Mouse (Mus musculus) forebrain, embryonic 12.5 days (tissue): ENCODE data around the gene Dot1l. TPM values are rescaled to one million over a fixed set of nuclear protein-coding genes. Genes with fewer than 3 reads are reported as not detected.
A peak's percentile ranks its signal among the peaks of the same experiment; 100 is the strongest.

ENCODE experiments used
- ATAC-seq: fragments of 200-750 bp; cut with Nextera tagmentation; 2 replicates; pipeline ENCODE4 v1.8.0; 2017; ENCODE audit warnings: moderate TSS enrichment; ENCODE audit not compliant: low FRiP score
- H3K27ac ChIP-seq: fragments of 300-500 bp; sonication (generic); 2 replicates; pipeline ENCODE4 v1.5.1; 2016; ENCODE audit warnings: mild to moderate bottlenecking
- H3K27me3 ChIP-seq: fragments of 300-500 bp; sonication (generic); 2 replicates; pipeline ENCODE4 v1.6.1; 2016; ENCODE audit warnings: mild to moderate bottlenecking
- H3K36me3 ChIP-seq: fragments of 300-500 bp; sonication (generic); replicated peaks from 2 replicates; pipeline ENCODE4 v1.6.1; 2016; ENCODE audit warnings: mild to moderate bottlenecking
- H3K4me1 ChIP-seq: fragments of 300-500 bp; sonication (generic); 2 replicates; pipeline ENCODE4 v1.6.1; 2016
- H3K4me2 ChIP-seq: fragments of 300-500 bp; sonication (generic); 2 replicates; pipeline ENCODE4 v1.6.1; 2016; ENCODE audit warnings: mild to moderate bottlenecking, moderate library complexity
- H3K4me3 ChIP-seq: fragments of 300-500 bp; sonication (generic); replicated peaks from 2 replicates; pipeline ENCODE4 v1.5.1; 2016; ENCODE audit warnings: mild to moderate bottlenecking
- H3K9ac ChIP-seq: fragments of 300-500 bp; sonication (generic); 2 replicates; pipeline ENCODE4 v1.6.1; 2016; ENCODE audit warnings: mild to moderate bottlenecking
- H3K9me3 ChIP-seq: fragments of 300-500 bp; sonication (generic); 2 replicates; pipeline ENCODE4 v1.6.1; 2016
- WGBS: fragments of 180-500 bp; shearing (Covaris S2); methylation state at CpG from one replicate; pipeline ENCODE4 v1.1.7; 2016; 5-methylcytosine and 5-hydroxymethylcytosine counted together
- polyA plus RNA-seq: library from polyadenylated mRNA; unstranded; fragments of >200 nt; fragmentation: Nextera tagmentation; extraction: Ambion mirVana; gene quantifications from 2 replicates; pipeline ENCODE4 v1.2.1, GENCODE M21; 2016

Dot1l gene
- polyA plus RNA-seq, 1 experiment from 2014 or later = 28.2 TPM

DNA sequence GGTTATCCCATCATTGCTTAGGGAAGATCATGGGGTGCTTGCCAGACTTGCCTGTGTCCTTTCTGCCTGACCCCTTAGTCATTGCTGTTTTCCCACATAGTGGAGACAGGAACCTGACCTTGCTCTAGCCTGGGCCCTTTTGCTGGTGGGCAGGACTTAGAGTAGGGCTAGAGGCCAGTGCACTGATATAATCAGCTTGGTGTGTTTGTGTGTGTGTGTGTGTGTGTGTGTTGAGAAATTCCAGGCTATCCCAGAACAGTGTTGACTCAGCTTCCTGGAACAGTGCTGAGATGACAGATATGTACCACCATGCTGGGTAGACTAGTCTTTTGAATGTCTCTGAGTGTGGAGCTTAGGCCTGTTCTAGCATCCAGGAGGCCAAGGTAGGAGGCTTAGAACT lies 24.6 kb downstream of the Dot1l start:
- Histone ChIP-seq H3K36me3 (peaks cover 99% of the 10 kb centered on the region), H3K4me3 (no peak overlapping the region), H3K9me3 (no peaks in the 10 kb centered on the region)

DNA sequence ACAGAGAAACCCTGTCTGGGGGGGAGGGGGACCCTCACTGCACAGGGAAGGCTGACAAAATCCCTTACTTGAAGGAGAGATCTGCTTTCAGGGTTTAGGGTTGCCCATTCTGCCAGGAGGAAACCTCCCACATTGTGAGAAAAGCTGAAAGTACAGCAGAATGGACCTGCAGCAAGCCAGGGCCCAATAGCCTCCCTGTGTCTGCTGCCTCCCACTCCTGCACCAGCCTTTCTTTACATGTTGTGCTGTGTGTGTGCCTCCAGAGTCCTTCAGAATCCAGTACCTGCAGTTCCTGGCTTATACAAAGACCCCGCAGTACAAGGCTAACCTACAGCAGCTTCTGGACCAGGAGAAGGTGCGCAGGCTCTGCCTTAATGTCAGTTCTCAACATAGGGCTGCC lies 29.3 kb downstream of the Dot1l start:
- Histone ChIP-seq H3K27me3 (no peaks in the 10 kb centered on the region), H3K9ac (no peak overlapping the region), H3K9me3 (no peaks in the 10 kb centered on the region), H3K4me1 (no peaks in the 10 kb centered on the region), H3K27ac (no peak overlapping the region), H3K36me3 (peaks cover 99% of the 10 kb centered on the region), H3K4me3 (no peak overlapping the region), H3K4me2 (no peak overlapping the region)
- ATAC-seq = no peak
- WGBS = 97% methylated on average over 2 of the region's 2 CpGs

More for the DNA sequence above, 24.6 kb downstream of the Dot1l start:
- no peak for ATAC-seq
- Histone ChIP-seq H3K4me2 (no peak overlapping the region), H3K27ac (no peak overlapping the region), H3K4me1 (no peaks in the 10 kb centered on the region), H3K9ac (no peak overlapping the region), H3K27me3 (no peaks in the 10 kb centered on the region)

GRCm38 (mm10) chr10:80784871-80785270 lies 29.9 kb downstream of the Dot1l start:
- Histone ChIP-seq H3K27ac (no peak overlapping the region), H3K9me3 (no peaks in the 10 kb centered on the region), H3K27me3 (no peaks in the 10 kb centered on the region), H3K9ac (no peak overlapping the region), H3K4me1 (no peaks in the 10 kb centered on the region), H3K36me3 (peaks cover 97% of the 10 kb centered on the region), H3K4me2 (no peak overlapping the region), H3K4me3 (no peak overlapping the region)
- 76% methylated on average over 12 of the region's 12 CpGs for WGBS
- ATAC-seq = no peak

- no peak overlapping the region for H3K4me2 ChIP-seq
- WGBS = 96% methylated on average over 11 of the region's 11 CpGs
- H3K4me3 ChIP-seq = no peak overlapping the region
- no peaks in the 10 kb centered on the region for H3K9me3 ChIP-seq
- H3K36me3 ChIP-seq = peaks cover 98% of the 10 kb centered on the region
- no peak overlapping the region for H3K9ac ChIP-seq
- no peak for ATAC-seq
- no peaks in the 10 kb centered on the region for H3K27me3 ChIP-seq
- no peaks in the 10 kb centered on the region for H3K4me1 ChIP-seq
- no peak overlapping the region for H3K27ac ChIP-seq
Measured at GRCm38 (mm10) chr10:80785963-80786362, 31.0 kb downstream of the Dot1l start.

DNA sequence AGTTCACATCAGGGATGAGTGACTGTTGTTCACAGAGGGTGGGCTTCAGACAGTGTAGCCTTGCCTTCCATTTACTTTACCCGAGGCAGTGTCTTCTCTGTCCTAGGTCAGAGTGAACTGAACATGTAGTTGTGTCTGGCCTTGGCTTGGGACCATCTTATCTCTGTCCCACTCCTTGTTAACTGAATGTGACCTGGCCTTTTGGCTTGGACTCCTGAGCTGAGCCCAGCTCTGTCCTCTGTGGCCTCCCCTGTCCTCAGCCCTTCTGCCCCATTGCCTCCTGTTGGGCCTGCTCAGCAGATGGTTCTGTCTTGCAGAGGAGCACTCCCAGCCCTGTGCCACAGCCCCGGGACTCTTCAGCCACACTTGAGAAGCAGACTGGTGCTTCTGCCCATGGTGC lies 32.5 kb downstream of the Dot1l start:
- H3K27ac ChIP-seq = no peak overlapping the region
- peaks cover 98% of the 10 kb centered on the region for H3K36me3 ChIP-seq
- no peaks in the 10 kb centered on the region for H3K27me3 ChIP-seq
- H3K4me1 ChIP-seq = no peaks in the 10 kb centered on the region
- no peak for ATAC-seq
- H3K4me3 ChIP-seq = no peak overlapping the region
- H3K9ac ChIP-seq = no peak overlapping the region
- 87% methylated on average over 2 of the region's 2 CpGs for WGBS
- H3K4me2 ChIP-seq = no peak overlapping the region
- H3K9me3 ChIP-seq = no peaks in the 10 kb centered on the region

- Histone ChIP-seq H3K27me3 (no peaks in the 10 kb centered on the region), H3K9me3 (no peaks in the 10 kb centered on the region), H3K4me1 (0 out of 2 replicates have a peak, but pooled peaks cover 2% of the 10 kb centered on the region), H3K9ac (no peak overlapping the region), H3K4me2 (no peak overlapping the region), H3K36me3 (peaks cover 97% of the 10 kb centered on the region), H3K27ac (no peak overlapping the region), H3K4me3 (no peak overlapping the region)
- ATAC-seq = no peak
- WGBS = 91% methylated on average over 19 of the region's 19 CpGs
Measured at GRCm38 (mm10) chr10:80790761-80791404, 35.9 kb downstream of the Dot1l start.

DNA sequence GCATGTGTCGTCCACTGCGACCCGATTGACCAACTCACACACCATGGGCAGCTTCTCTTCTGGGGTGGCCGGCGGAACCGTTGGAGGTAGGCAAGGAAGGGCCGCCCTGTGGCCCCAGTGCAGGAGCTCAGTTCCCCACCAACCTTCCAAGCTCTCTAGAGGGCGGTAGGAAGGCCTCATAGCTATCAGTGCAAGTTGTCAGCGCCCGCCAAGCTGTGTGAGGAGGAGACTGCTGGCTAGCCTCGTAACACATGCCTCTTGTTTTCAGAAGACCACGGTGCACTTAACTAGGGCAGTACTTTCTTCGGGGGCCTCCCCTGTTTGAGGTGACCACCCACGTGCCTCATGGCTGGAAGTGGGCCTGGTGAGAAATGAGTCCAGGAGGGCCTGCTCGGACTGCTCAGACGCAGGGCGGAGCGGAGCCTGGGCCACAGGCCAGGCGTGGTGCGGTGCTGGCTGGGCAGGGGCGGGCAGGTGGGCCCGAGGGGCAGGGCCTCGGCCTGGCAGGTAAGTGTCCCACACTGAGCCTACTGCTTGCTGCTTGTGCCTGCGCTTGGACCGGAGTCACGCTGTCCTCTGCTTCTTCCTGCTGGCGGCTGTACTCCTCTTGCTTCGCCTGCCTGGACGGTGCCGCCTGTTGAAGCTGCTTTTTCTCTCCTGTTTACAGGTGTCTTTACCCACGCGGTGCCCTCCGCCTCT lies 36.6 kb downstream of the Dot1l start:
- 83% methylated on average over 33 of the region's 33 CpGs for WGBS
- peaks cover 8% of the 10 kb centered on the region for H3K4me1 ChIP-seq
- H3K4me2 ChIP-seq = no peak overlapping the region
- H3K27ac ChIP-seq = no peak overlapping the region
- no peaks in the 10 kb centered on the region for H3K9me3 ChIP-seq
- no peak overlapping the region for H3K9ac ChIP-seq
- H3K36me3 ChIP-seq = peaks cover 97% of the 10 kb centered on the region
- H3K27me3 ChIP-seq = no peaks in the 10 kb centered on the region
- H3K4me3 ChIP-seq = peak overlapping the region; percentile 4; the same call in 1 of the 2 replicates
- no peak for ATAC-seq

DNA sequence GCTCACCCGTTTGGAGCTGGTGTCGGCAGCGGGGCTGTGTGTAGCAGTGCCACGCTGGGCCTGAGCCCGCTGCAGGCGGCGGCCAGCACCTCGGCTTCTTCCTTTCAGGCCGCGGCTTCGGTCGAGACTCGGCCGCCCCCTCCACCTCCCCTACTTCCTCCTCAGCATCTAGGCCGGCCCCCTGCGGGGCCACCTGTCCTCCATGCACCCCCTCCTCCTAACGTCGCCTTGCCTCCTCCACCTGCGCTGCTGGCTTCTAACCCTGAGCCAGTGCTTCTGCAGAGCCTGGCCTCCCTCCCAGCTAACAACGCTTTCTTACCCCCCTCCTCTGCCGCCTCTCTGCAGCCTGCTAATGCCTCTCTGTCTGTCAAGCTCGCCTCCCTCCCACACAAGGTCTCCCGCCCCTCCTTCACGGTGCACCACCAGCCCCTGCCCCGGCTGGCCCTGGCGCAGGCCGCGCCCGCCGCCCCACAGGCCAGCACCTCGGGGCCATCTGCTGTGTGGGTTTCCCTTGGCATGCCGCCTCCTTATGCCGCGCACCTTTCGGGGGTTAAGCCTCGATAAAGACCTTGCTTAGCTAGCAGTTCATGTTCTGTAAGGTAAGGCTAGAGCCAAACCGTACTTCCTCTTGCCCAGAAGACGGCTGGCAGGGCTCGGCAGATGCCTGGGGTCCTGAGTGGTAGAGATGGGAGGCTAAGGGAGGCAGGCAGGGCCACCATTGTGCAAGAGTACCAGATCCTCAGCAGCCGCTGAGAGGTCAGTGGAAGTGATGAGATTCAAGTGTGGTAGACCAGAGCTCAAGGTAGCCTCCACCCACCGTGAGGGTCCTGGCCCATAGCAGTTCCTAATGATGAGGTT lies 37.4 kb downstream of the Dot1l start:
- no peak overlapping the region for H3K4me3 ChIP-seq
- peaks cover 89% of the 10 kb centered on the region for H3K36me3 ChIP-seq
- no peaks in the 10 kb centered on the region for H3K27me3 ChIP-seq
- no peak for ATAC-seq
- H3K4me1 ChIP-seq = peaks cover 16% of the 10 kb centered on the region
- H3K9ac ChIP-seq = no peak overlapping the region
- no peaks in the 10 kb centered on the region for H3K9me3 ChIP-seq
- H3K4me2 ChIP-seq = no peak overlapping the region
- 0 out of 2 replicates have a peak overlapping the region, but pooled peaks have one; percentile 13 for H3K27ac ChIP-seq
- WGBS = 78% methylated on average over 41 of the region's 41 CpGs

GRCm38 (mm10) chr10:80793033-80793784 lies 38.2 kb downstream of the Dot1l start:
- 92% methylated on average over 13 of the region's 13 CpGs for WGBS
- Histone ChIP-seq H3K27ac (no peak overlapping the region; the same call in 1 of the 2 replicates), H3K9ac (no peak overlapping the region), H3K4me1 (peaks cover 16% of the 10 kb centered on the region), H3K36me3 (peaks cover 81% of the 10 kb centered on the region), H3K4me2 (no peak overlapping the region), H3K4me3 (no peak overlapping the region), H3K27me3 (no peaks in the 10 kb centered on the region), H3K9me3 (no peaks in the 10 kb centered on the region)
- no peak for ATAC-seq

GRCm38 (mm10) chr10:80793803-80794202 lies 38.8 kb downstream of the Dot1l start:
- WGBS = 94% methylated on average over 4 of the region's 4 CpGs
- H3K27ac ChIP-seq = no peak overlapping the region
- H3K36me3 ChIP-seq = peaks cover 75% of the 10 kb centered on the region
- no peaks in the 10 kb centered on the region for H3K27me3 ChIP-seq
- no peak overlapping the region for H3K9ac ChIP-seq
- no peaks in the 10 kb centered on the region for H3K9me3 ChIP-seq
- H3K4me3 ChIP-seq = no peak overlapping the region
- ATAC-seq = no peak
- no peak overlapping the region for H3K4me2 ChIP-seq
- peaks cover 16% of the 10 kb centered on the region for H3K4me1 ChIP-seq

- H3K27ac ChIP-seq = no peak overlapping the region
- H3K4me2 ChIP-seq = no peak overlapping the region
- peak overlapping the region; percentile 22; the same call in 1 of the 2 replicates for H3K9ac ChIP-seq
- H3K27me3 ChIP-seq = no peaks in the 10 kb centered on the region
- no peak overlapping the region for H3K4me3 ChIP-seq
- WGBS = 85% methylated on average over 8 of the region's 8 CpGs
- H3K36me3 ChIP-seq = peaks cover 66% of the 10 kb centered on the region
- no peaks in the 10 kb centered on the region for H3K9me3 ChIP-seq
- H3K4me1 ChIP-seq = peaks cover 23% of the 10 kb centered on the region
- no peak for ATAC-seq
Measured at GRCm38 (mm10) chr10:80794750-80795149, 39.7 kb downstream of the Dot1l start.
